Mouse (Mus musculus) c-Kit-positive CD71-negative TER-119-negative erythroid progenitor cells, embryonic 14.5 days (primary cell): Measurements from ENCODE around the gene Man2a1.

Source experiments
- DNase-seq: peaks from one replicate; pipeline ENCODE4 v3.0.0-alpha.2; 2013; ENCODE audit warnings: low read depth

Man2a1 gene

GRCm38 (mm10) chr17:64603134-64603533 lies 2.6 kb downstream of the Man2a1 start:
- DNase-seq: no peak

DNA sequence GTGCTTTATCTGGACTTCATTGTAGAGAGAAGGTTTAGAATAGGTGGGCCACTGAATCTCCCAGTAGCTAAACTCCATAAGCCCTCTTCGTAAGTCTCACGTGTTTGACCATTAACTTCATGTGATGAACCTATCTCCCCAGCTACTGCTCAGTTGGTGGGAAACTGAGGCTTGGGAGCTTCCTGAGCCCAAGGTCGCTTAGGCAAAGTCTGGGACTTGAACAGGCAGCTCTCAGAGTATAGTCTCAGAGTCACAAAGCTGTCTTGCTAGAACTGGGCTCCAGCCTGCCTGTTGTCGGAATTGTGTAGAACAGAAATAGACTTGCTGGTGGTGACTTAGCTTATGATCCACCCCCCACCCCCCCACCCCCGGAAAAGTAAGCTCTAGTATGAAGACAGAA lies 3.0 kb downstream of the Man2a1 start:
- no peak for DNase-seq

DNA sequence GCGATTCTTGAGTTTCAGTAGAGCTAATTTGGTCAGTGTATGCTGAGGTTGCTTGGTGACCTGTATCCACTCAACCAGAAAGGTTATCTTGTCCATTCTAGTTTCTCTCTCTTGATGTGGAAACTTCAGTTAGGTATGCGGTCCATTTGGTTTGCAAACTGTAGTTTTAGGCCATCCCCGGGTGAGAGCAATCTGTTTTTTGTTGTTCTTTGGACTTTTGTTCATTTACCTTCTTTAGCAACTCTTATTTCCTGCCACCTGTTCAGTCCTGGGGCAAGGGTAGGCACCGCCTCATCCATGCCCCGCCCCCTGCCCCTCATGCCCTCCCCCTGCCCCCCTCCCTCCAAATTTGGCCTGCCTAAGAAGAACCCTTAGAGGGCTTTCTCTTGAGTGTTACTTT lies 3.6 kb downstream of the Man2a1 start:
- DNase-seq: no peak

GRCm38 (mm10) chr17:64608228-64608627 lies 7.7 kb downstream of the Man2a1 start:
- DNase-seq: no peak

- no peak for DNase-seq
Measured at GRCm38 (mm10) chr17:64608923-64609598, 8.5 kb downstream of the Man2a1 start.

- no peak for DNase-seq
Measured at GRCm38 (mm10) chr17:64609741-64610140, 9.2 kb downstream of the Man2a1 start.

- DNase-seq: no peak
Measured at GRCm38 (mm10) chr17:64611426-64611825, 10.9 kb downstream of the Man2a1 start.

DNA sequence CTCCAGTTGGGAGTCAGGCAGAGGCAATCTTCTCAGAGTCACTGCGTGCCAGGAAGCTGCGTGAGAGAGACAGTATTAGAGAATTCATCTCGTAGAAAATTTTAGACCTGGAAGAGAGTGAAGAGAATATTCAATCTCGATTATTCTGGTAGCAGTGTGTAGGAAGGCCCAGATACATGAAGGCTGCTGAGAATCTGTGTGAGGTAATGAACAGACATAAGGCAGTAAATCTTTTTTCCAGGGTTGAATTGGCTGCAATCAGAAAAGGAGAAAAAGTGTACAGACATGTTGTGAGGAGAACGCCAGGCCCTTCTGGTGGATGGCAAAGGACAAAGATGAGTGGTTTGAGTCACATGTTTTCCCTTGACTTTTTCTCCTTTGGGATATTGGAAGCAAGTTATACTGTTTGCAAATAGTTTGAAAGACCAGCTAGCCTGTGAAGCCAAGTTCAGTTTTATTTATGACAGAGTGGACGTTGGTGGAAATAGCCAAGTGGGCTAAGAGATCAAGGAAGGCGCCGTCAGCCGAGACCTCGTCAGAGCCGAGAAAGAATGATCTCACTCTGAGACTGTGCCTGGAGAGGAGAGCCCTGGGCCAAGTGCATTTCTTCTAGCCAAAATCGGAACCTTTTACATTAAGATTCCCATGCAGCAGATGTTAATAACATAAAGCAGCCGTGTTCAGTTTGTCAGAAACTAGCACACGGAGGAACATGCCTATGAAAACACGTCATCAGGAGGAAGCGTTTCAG lies 11.8 kb downstream of the Man2a1 start:
- no peak for DNase-seq

- no peak for DNase-seq
Measured at GRCm38 (mm10) chr17:64612930-64613329, 12.4 kb downstream of the Man2a1 start.

DNA sequence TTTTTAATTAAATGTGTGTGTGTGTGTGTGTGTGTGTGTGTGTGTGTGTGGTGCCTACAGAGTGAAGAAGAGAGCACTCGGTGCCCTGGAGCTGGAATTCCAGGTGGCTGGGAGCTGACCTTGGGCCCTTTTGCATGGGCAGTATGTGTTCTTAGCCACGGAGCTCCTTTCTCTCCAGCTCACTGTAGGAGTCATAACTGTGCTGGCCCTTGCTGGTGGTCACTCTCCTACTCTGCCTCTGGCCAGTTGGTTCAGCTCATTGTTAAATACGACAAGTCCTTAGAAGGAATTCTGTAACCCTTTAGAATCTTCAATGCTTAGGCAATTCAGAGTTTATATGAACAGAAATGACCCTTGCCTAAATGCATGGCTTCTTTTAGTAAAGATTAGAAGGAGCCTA lies 12.8 kb downstream of the Man2a1 start:
- no peak for DNase-seq

DNA sequence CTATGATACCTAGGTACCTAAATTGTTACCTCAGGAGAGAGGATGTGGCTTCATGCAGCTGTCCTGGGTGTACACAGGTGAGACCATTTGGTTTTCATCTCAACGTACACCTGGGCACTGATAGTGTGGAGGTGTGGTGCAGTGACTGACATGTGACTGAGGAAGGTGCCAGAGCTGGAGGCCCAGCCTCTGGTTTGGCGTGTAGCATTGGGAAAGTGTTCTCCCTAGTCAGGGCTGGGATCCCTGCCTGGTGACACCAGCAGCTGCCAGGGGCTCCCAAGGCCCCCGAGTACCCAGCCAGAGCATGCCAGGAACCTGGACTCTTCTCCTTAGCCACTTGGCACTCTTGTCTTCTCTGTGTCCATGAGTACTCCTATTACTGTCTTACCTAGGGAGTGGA lies 14.3 kb downstream of the Man2a1 start:
- no peak for DNase-seq

DNA sequence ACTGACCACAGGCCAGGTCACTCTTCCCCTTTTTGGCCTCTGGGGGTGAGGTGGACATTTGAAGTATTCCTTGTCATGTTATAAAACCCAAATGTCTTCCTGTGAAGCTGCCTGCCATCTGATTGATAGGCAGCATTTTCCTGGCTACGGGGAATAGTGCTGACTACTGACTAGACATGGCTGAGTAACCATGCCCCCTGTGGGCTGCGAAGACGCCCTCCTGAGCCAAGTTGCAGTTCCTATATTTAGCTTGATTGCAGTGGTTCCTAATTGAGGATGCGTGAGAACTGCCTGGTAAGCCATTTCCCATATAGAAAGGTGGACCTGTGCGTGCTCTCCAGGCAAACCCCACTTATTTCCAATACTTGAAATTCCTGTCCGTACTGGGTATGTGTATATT lies 14.9 kb downstream of the Man2a1 start:
- DNase-seq: no peak

GRCm38 (mm10) chr17:64616259-64616658 lies 15.7 kb downstream of the Man2a1 start:
- DNase-seq: no peak

DNA sequence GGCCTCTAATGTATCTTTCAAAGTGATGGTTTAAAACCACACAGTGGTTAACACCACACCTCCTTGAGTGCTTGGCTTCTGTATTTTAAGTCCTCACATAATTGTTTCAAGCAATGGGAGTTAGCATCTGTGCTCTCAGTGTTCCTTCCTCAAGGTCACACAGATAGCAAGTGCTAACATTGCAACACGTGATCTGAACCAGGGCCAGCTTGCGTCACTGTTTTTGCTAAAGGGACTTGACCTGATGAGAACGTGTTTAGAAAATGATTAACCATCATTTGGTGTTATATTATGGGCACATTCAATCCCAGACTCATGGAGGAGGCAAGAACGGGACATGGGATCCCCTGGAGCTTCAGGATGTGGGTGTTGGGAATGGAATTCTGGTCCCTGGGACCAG lies 17.3 kb downstream of the Man2a1 start:
- DNase-seq: no peak

DNA sequence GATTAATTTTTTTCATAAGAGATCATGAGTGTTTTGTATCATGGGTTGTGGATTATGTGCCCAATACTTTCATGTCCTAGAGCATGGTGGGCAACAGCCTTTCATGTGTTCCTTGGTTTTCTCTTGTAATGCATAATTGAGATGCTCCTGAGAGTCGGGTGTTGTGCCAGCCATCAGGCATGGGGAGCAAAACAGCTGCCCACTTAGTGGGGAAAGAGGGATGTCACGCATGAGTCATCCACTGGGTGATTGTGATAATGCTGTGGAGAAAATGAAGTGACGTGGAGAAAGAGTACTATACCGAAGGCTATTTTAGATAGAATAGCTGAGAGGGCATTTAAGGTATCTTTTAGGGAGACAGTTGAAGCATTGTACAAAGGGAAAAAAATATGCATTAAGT lies 18.5 kb downstream of the Man2a1 start:
- DNase-seq: no peak

DNA sequence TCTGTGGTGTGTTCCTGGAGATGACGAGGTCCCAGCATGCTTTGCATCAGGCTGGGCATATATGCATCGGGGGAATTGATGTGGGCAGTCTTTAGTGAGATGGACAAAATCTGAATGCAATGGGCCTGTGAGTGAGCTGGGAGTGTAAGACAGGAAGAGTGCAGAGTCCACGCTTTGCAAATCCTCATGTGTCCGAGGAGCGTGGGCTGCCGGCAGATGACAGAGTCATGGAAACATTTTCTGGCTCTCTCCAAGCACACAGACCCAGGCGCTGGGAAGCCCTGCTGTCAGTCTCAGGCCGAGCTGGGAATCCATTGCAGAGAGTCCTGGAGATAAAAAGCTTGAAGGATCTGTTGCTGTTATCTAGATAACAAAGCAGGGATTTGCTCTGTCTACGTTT lies 19.6 kb downstream of the Man2a1 start:
- DNase-seq: no peak

DNA sequence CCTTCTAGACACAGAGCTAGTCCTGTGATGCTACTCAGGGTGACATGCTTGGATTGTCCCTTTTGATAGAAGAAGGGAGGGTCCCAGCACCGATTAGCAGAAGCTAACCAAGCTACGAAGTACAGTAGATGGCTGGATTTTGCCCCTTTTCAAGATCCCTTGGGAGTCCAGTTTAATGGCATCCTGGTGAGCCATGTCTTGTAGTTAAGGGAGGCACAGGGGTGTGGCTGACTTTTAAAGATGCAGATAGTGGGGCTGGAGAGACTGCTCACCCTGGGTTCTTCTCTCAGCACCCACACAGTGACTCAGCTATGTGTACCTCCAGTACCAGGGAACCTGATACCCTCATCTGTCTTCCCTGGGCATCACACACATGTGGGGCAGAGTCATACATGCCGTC lies 20.1 kb downstream of the Man2a1 start:
- no peak for DNase-seq

GRCm38 (mm10) chr17:64621226-64621625 lies 20.7 kb downstream of the Man2a1 start:
- no peak for DNase-seq

- no peak for DNase-seq
Measured at GRCm38 (mm10) chr17:64621649-64622351, 21.3 kb downstream of the Man2a1 start.

DNA sequence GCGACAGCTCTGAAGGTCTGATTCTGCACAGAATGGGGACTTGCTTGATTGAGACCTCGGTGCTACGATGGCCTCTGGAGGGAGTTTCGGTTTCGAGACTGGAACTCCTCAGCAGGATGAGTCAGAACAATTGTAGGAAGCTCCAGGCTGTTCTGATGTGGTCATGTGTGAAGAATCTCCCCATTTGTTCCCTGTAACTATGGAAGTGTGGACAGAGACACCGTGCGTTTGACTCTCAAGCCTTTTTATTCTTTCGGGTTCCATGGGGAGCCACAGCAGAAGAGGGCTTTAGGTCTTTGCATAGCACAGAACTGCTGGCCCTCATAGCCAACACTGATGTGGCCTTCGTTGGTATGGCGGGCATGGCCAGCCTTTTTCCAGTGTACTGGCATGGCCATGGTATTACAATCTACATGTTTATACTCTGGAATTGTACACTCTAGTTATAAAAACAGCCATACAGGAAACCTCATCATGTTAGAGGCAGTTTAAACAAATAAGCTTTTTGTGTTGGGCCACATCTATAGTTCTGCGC lies 21.9 kb downstream of the Man2a1 start:
- DNase-seq: no peak

- no peak for DNase-seq
Measured at GRCm38 (mm10) chr17:64624439-64624838, 23.9 kb downstream of the Man2a1 start.

GRCm38 (mm10) chr17:64628796-64629195 lies 28.3 kb downstream of the Man2a1 start:
- no peak for DNase-seq

DNA sequence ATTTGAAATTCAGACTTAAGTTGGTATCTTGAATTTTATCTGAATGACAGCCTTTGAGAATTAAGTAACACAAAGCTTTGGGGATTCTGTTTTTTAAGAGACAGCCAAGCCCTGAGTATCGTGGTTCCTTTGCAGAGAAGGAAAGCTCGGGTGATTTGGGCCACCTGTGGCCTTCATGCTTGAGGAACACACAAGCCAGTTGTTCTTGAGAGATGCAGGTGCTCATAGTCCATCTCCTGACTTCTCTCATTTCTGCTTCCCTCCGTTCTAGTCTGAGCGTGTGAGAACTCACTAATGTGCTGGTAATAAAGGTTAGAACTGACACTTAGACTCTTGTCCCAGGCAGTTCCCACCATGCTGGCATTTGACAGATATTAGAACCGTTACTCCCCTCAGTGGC lies 28.9 kb downstream of the Man2a1 start:
- no peak for DNase-seq
